Mouse (Mus musculus) brain, embryonic 14.5 days (tissue): ENCODE measurements around the gene Zdhhc3.

Experiments
- CTCF ChIP-seq: fragments of 200-500 bp; IDR thresholded peaks from 2 replicates; pipeline ENCODE4 v1.5.1; 2012; ENCODE audit warnings: inconsistent platforms, mild to moderate bottlenecking, moderate library complexity, borderline replicate concordance; ENCODE audit not compliant: insufficient read depth, insufficient read length; ENCODE audit errors: extremely low read depth
- POLR2A ChIP-seq: fragments of 200-500 bp; IDR thresholded peaks from 2 replicates; pipeline ENCODE4 v1.6.1; 2012; ENCODE audit warnings: mild to moderate bottlenecking, inconsistent platforms, borderline replicate concordance; ENCODE audit not compliant: poor library complexity, insufficient read depth, insufficient read length, severe bottlenecking; ENCODE audit errors: extremely low read depth

DNA sequence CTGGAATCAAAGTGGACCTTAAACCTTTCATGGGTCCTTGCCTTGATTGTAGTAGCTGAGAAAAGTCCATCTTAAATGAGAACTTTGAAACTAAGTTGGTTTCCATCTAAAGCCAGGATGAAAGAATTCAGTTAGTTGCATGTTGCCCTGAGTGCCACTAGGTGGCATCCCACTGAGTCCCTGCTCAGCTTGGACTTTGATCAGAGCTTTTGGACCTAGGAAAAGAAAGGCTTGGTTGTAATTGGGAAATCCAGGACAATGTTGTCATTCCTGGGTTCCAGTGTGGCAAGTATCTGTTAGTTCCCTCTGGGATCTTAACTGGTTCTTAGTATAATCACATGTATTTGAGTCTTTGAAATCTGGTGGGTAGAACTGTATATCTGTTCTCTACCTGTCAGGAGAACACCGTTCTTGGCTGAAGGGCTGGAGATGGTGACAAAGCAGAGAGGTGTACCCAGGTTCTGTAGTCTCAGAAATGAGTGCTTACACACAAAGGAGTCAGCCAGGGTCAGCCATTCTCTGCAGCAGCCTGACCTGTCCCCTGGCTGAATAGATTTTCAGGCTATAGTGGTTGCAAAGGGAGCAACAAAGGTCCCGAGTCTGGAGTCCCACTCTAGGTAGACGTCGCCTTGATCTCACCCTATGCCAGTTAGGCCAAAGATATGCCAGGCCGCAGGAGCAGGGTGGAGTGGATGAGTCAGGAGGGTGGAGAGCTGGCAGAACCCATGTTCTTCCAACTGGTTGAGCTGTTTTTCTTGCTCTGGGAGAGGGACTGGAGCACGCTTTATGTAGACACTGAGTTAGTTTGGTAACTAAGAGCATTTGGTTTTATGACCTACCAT is 10.8 kb upstream of the Zdhhc3 start:
- TF ChIP-seq CTCF (peak; percentile 76; the same call in 1 of the 2 replicates), POLR2A (no peak)
